Mouse (Mus musculus) lung, postnatal 0 days (tissue): ENCODE measurements around the gene Tuba3b.

ENCODE experiments used
- CTCF ChIP-seq: IDR thresholded peaks from 2 replicates; pipeline ENCODE4 v1.5.1; 2016; ENCODE audit warnings: antibody characterized with exemption, mild to moderate bottlenecking
- EP300 ChIP-seq: IDR thresholded peaks from 2 replicates; pipeline ENCODE4 v1.6.1; 2016; ENCODE audit warnings: antibody characterized with exemption, mild to moderate bottlenecking, control low read depth

GRCm38 (mm10) chr6:145616402-145617229 is 1.1 kb downstream of the Tuba3b start:
- TF ChIP-seq CTCF (peak; percentile 31; the same call in 1 of the 2 replicates), EP300 (no peak)
